Mouse (Mus musculus) hindbrain, embryonic 16.5 days (tissue): ENCODE results near the gene Pip4k2c. TPM values are rescaled to one million over a fixed set of nuclear protein-coding genes. Genes with fewer than 3 reads are reported as not detected.
A peak's percentile ranks its signal among the peaks of the same experiment; 100 is the strongest.

Source experiments
- ATAC-seq: fragments of 200-750 bp; cut with Nextera tagmentation; 2 replicates; pipeline ENCODE4 v1.8.0; 2017; ENCODE audit warnings: moderate TSS enrichment, moderate library complexity
- H3K27ac ChIP-seq: fragments of 300-500 bp; sonication (generic); 2 replicates; pipeline ENCODE4 v1.5.1; 2014; ENCODE audit warnings: low read depth, mild to moderate bottlenecking, control low read depth, low read length, moderate library complexity
- H3K27me3 ChIP-seq: fragments of 300-500 bp; sonication (generic); replicated peaks from 2 replicates; pipeline ENCODE4 v1.6.1; 2014; ENCODE audit warnings: low read length; ENCODE audit not compliant: control insufficient read depth, insufficient read depth
- H3K36me3 ChIP-seq: fragments of 300-500 bp; sonication (generic); 2 replicates; pipeline ENCODE4 v1.6.1; 2014; ENCODE audit warnings: mild to moderate bottlenecking, low read length, moderate library complexity, mixed read lengths; ENCODE audit not compliant: control insufficient read depth, insufficient read depth
- H3K4me1 ChIP-seq: fragments of 300-500 bp; sonication (generic); 2 replicates; pipeline ENCODE4 v1.6.1; 2014; ENCODE audit warnings: low read depth, low read length; ENCODE audit not compliant: control insufficient read depth, insufficient read depth
- H3K4me2 ChIP-seq: fragments of 300-500 bp; sonication (generic); 2 replicates; pipeline ENCODE4 v1.6.1; 2014; ENCODE audit warnings: mild to moderate bottlenecking, low read length, control low read depth, moderate library complexity
- H3K4me3 ChIP-seq: fragments of 300-500 bp; sonication (generic); 2 replicates; pipeline ENCODE4 v1.5.1; 2014; ENCODE audit warnings: mild to moderate bottlenecking, low read length, control low read depth, moderate library complexity
- H3K9ac ChIP-seq: fragments of 300-500 bp; sonication (generic); 2 replicates; pipeline ENCODE4 v1.6.1; 2014; ENCODE audit warnings: low read depth, mild to moderate bottlenecking, control low read depth, low read length, moderate library complexity
- H3K9me3 ChIP-seq: fragments of 300-500 bp; sonication (generic); 2 replicates; pipeline ENCODE4 v1.6.1; 2014; ENCODE audit warnings: mild to moderate bottlenecking, low read length, moderate library complexity; ENCODE audit not compliant: control insufficient read depth
- WGBS: fragments of 180-500 bp; shearing (Covaris S2); extraction: QIAGEN DNeasy Blood & Tissue Kit; methylation state at CpG from one replicate; pipeline ENCODE4 v1.1.7; 2014; 5-methylcytosine and 5-hydroxymethylcytosine counted together
- polyA plus RNA-seq: library from polyadenylated mRNA; unstranded; fragments of >200 nt; fragmentation: Nextera tagmentation; extraction: Ambion mirVana; gene quantifications from 2 replicates; pipeline ENCODE4 v1.2.1, GENCODE M21; 2015

Gene Pip4k2c
- polyA plus RNA-seq, 1 experiment from 2014 or later: 20.5 TPM

DNA sequence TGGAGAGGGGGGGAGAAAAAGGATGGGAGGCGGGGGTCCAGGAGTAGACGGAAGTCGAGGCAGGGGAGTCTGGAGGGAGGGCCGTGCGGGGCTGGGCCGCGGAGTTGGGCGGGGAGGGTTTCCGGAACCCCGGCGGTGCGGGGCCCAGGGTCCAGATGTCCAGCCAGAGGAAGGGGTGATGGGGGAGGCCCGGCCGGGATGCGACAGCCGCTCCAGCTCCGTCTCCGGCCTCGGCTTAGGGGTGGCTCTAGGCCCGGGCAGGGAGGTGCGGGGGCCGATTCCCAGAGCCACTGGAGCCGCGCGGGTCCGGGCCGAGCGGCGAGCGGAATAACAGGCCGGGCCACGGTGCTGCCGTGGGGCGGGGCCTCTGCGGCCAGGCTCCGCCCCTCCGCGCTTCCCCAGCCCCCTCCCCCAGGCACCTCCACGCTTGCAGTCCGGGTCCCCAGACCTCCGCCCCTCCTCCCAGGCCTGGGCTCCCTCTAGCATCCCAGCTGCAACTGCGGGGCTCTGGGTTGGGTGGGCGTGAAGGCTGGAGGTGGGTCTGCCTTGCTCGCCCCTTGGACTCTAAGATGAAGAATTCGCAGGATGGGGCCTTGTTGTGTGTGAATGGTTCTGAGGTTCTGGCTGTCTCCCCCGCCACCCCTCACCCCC, 22.8 kb downstream of the Pip4k2c start:
- H3K4me2 ChIP-seq: peak overlapping the region; percentile 96
- H3K27ac ChIP-seq: peak overlapping the region; percentile 74
- H3K9me3 ChIP-seq: no peaks in the 10 kb centered on the region
- under 1% methylated on average over 36 of the region's 46 CpGs for WGBS
- peak overlapping the region; percentile 87 for H3K9ac ChIP-seq
- peaks cover 13% of the 10 kb centered on the region for H3K36me3 ChIP-seq
- H3K27me3 ChIP-seq: no peaks in the 10 kb centered on the region; the same call in 1 of the 2 replicates
- peaks cover 22% of the 10 kb centered on the region for H3K4me1 ChIP-seq
- H3K4me3 ChIP-seq: peak overlapping the region; percentile 70
- ATAC-seq: peak; percentile 87

DNA sequence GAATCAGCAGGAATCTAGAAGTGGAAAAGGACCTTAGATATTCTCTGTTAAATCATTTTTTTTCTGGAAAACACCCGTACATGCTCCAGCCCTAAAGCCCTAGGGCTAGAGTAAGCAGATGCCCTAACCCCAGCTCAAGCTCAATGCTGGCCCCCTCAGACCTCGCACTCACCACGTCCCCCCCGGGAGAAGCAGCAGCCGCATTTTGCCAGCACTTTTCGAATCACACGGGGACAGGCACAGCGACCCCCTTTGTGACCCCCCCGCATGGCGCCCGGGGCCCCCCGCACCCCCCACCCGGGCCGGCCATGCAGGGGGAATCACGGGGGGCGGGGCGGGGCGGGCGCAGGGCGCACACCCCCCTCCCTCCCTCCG, 23.3 kb downstream of the Pip4k2c start:
- peak overlapping the region; percentile 87 for H3K9ac ChIP-seq
- peak overlapping the region; percentile 70 for H3K4me3 ChIP-seq
- H3K4me1 ChIP-seq: peaks cover 22% of the 10 kb centered on the region
- peaks cover 12% of the 10 kb centered on the region for H3K36me3 ChIP-seq
- peak overlapping the region; percentile 96 for H3K4me2 ChIP-seq
- under 1% methylated on average over 18 of the region's 21 CpGs for WGBS
- H3K27me3 ChIP-seq: no peaks in the 10 kb centered on the region; the same call in 1 of the 2 replicates
- H3K9me3 ChIP-seq: no peaks in the 10 kb centered on the region
- H3K27ac ChIP-seq: peak overlapping the region; percentile 74
- no peak for ATAC-seq

DNA sequence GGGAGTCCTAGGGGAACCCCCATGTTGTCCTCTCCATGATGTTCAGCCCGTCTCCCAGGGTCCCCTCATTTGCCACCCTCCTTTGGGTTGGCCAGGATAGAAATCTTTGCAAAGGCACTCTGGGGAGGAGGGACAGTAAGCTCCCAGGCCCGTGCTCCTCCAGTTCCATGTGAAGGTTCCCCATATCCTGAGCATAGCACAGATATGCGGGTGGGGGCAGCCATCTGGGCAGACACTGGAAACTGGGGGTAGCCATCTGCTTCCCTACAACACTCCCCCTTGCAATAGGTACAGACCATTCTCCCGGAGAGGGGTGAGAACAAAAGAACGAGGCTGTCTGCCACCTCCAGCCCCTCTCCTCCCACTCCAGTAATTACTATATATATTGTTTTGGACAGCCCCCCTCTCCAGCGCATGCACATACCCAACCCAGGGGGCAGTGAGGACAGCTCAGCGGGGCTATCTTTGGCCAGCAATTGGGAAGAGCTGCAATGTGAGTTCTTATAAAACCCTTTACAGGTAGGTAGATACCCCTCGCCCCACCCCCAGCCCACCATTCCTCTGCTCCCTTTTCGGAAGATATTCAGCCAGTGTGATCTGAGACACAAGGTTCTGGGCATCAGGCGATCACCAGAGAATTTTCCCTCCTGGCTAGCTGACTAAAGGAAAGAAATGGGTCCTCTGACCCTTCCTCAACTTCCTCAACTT, 23.9 kb downstream of the Pip4k2c start:
- ATAC-seq: peak; percentile 9; the same call in 1 of the 2 replicates
- peak overlapping the region; percentile 87 for H3K9ac ChIP-seq
- WGBS: 29% methylated on average over 10 of the region's 10 CpGs
- H3K4me3 ChIP-seq: peak overlapping the region; percentile 70
- H3K4me2 ChIP-seq: peak overlapping the region; percentile 96
- H3K4me1 ChIP-seq: peaks cover 22% of the 10 kb centered on the region
- peaks cover 7% of the 10 kb centered on the region for H3K36me3 ChIP-seq
- 0 out of 2 replicates have a peak overlapping the region, but pooled peaks have one; percentile 2 for H3K27ac ChIP-seq
- H3K27me3 ChIP-seq: no peaks in the 10 kb centered on the region; the same call in 1 of the 2 replicates
- no peaks in the 10 kb centered on the region for H3K9me3 ChIP-seq

DNA sequence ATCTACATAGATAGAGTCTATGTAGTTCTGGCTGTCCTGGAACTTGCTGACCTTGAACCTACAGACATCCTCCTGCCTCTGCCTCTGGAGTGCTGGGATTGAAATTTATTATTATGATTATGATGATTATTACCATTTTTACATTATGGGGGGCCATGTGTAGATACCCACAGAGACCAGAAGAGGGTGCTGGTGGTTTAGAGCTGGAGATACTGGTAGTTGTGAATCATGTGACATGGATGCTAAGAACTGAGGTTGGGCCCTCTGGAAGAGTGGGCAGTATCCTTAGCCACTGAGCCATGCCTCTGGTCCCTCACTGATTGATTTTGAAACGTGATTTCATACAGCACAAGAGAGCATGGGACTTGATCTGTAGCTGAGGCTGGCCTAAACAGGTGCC, 24.9 kb downstream of the Pip4k2c start:
- Histone ChIP-seq H3K4me1 (peaks cover 22% of the 10 kb centered on the region), H3K4me2 (no peak overlapping the region), H3K27ac (no peak overlapping the region), H3K36me3 (peaks cover 3% of the 10 kb centered on the region; the same call in 1 of the 2 replicates), H3K9ac (no peak overlapping the region), H3K9me3 (no peaks in the 10 kb centered on the region), H3K27me3 (peaks cover 1% of the 10 kb centered on the region; the same call in 1 of the 2 replicates), H3K4me3 (no peak overlapping the region)
- WGBS: 62% methylated on average over 1 of the region's 1 CpGs
- no peak for ATAC-seq

DNA sequence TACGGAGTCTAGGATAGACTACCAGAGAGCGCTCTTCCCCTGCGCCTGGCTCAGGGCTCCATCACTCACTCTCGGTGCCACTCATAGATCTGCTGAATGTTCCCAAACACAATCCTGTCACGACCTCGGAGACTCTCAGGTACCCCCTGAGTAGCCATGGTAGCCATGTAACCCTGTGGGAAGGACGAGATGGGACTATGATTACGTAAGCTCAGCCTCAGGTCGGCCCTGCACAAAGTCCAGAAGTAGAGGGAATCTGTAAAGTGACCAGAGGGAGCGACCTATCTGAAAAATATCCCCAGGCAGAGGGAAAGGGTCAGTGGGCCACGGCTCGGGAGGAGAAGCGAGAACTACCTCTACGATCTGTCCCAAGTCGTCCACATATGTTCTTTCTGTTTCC, 25.9 kb downstream of the Pip4k2c start:
- Histone ChIP-seq H3K36me3 (no peaks in the 10 kb centered on the region), H3K9me3 (no peaks in the 10 kb centered on the region), H3K4me2 (no peak overlapping the region), H3K27ac (no peak overlapping the region), H3K9ac (no peak overlapping the region), H3K4me3 (no peak overlapping the region), H3K4me1 (peaks cover 22% of the 10 kb centered on the region), H3K27me3 (peaks cover 4% of the 10 kb centered on the region; the same call in 1 of the 2 replicates)
- no peak for ATAC-seq
- WGBS: 87% methylated on average over 15 of the region's 15 CpGs

DNA sequence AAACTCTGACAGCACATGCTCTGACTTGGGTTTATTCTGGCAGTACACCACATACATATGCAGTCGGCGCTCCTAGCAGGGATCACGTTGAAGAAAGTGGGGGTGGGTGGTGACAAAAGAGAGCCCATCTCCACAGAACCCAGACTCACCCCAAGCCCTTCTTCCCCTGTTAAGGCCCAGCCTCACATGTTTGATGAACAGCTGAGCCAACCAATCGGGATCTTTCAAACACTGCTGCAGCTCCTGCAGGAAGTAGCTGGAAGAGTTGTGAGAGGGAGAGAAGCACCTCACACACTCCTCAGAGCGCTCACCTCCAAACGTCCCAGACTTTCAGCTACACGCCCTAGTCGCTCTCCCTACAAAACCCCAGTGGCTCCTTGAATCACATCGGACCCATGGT, 26.3 kb downstream of the Pip4k2c start:
- Histone ChIP-seq H3K9ac (no peak overlapping the region), H3K4me3 (no peak overlapping the region), H3K36me3 (no peaks in the 10 kb centered on the region), H3K4me2 (no peak overlapping the region), H3K4me1 (peaks cover 24% of the 10 kb centered on the region), H3K27ac (no peak overlapping the region), H3K9me3 (no peaks in the 10 kb centered on the region), H3K27me3 (peaks cover 8% of the 10 kb centered on the region)
- 73% methylated on average over 9 of the region's 9 CpGs for WGBS
- ATAC-seq: no peak

DNA sequence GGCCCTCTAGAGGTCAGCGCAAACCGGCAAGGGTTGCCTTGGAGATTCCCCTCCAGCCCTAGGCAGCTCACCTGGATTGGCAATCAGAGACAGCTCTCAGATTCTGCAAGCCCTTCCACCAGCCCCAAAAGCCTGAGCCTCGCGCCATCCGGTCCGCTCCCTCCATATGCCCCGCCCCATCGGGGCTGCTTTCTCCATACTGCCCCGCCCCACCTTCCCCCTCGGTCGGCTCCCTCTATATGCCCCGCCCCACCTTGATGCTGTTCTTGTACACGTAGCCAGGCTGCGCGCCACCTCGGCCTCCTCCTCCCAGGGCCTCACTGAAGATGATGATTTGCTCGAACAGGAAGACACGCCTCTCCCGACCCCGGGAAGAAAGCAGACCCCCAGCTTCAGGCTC, 27.6 kb downstream of the Pip4k2c start:
- no peaks in the 10 kb centered on the region for H3K36me3 ChIP-seq
- H3K4me2 ChIP-seq: peak overlapping the region; percentile 32
- peak overlapping the region; percentile 9; the same call in 1 of the 2 replicates for H3K4me3 ChIP-seq
- H3K9ac ChIP-seq: peak overlapping the region; percentile 22; the same call in 1 of the 2 replicates
- no peaks in the 10 kb centered on the region for H3K9me3 ChIP-seq
- peaks cover 18% of the 10 kb centered on the region for H3K27me3 ChIP-seq
- WGBS: 12% methylated on average over 19 of the region's 20 CpGs
- ATAC-seq: no peak
- no peak overlapping the region for H3K27ac ChIP-seq
- H3K4me1 ChIP-seq: peaks cover 16% of the 10 kb centered on the region

DNA sequence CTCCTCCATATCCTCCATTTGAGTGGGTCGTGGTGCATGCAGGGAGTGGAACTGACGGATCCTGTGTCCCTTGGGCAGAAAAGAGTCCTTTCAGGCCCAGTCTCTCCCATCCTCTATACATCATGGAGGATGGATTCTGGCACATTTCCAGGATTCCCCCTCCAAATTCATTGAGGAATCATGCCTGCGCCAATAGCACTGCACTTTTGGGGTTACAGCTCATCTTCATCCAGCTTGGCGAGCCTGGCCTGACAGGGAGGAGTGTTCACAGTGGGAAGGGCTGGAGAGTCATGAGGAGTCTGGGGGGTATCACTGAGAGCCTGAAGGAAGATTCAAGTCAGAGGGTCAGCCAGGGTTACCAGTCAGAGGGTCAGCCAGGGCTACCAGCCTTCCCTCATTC, 28.8 kb downstream of the Pip4k2c start:
- Histone ChIP-seq H3K4me2 (no peak overlapping the region), H3K9ac (no peak overlapping the region), H3K27me3 (peaks cover 24% of the 10 kb centered on the region), H3K36me3 (no peaks in the 10 kb centered on the region), H3K27ac (no peak overlapping the region), H3K4me1 (peaks cover 21% of the 10 kb centered on the region), H3K9me3 (no peaks in the 10 kb centered on the region), H3K4me3 (no peak overlapping the region)
- WGBS: 81% methylated on average over 4 of the region's 4 CpGs
- ATAC-seq: no peak

DNA sequence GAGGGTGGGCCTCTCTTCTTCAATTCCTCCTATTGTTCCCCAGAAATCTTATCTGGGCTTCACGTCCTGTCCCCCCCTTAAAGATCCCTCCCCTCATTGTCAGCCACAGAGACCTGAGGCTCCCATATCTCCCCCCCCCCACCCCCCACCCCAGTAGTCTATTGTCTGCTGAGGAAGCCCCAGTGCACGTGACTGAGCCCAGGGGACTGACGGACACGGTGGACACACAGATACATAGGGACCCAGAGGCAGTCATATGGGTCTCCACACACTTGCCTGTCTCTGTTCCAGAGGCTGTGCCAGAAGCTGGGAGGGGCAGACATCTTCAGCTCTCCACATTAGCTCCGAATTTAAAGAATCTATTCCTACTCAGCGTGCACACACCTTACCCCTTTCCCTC, 29.8 kb downstream of the Pip4k2c start:
- H3K9ac ChIP-seq: no peak overlapping the region
- ATAC-seq: no peak
- 69% methylated on average over 6 of the region's 6 CpGs for WGBS

More for the DNA sequence above, 29.8 kb downstream of the Pip4k2c start:
- Histone ChIP-seq H3K9me3 (no peaks in the 10 kb centered on the region), H3K4me2 (no peak overlapping the region), H3K36me3 (no peaks in the 10 kb centered on the region), H3K4me3 (no peak overlapping the region), H3K4me1 (peaks cover 21% of the 10 kb centered on the region), H3K27ac (no peak overlapping the region), H3K27me3 (peaks cover 28% of the 10 kb centered on the region)
